Mouse (Mus musculus): ENCODE data around the gene Gatb.

DNA sequence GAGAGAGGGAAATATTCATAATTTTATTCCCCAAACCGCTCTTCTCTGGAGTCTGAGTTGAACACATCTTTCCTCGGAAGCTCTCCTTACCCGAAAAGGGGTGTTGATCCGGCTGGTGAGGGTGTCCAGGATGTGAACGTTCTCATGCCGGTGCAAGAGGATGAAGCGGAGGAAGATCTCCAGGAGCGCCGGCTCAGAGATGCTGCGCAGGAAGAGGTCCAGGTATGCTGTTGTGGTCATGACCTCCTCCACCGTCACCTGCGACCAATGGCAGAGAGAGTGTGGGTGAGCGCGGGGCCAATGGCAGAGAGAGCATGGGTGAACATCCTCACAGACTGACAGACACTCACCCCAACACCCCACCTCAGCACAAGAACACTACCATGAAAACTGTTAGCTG is 114.4 kb downstream of the Gatb start:
- TF ChIP-seq CTCF (IDR thresholded peaks at IDR 0.05; ENCODE audit: borderline replicate concordance, insufficient read depth, low read depth, low read length), result no peak
- TF ChIP-seq POLR2A (IDR thresholded peaks at IDR 0.05; ENCODE audit: borderline replicate concordance, insufficient read depth, low read length), result no peak

Data from cerebellum, adult 2 months (tissue).